Mouse (Mus musculus) C2C12 (cell line): Measurements from ENCODE around the gene Clec4a4. TPM values are rescaled to one million over a fixed set of nuclear protein-coding genes. Genes with fewer than 3 reads are reported as not detected.

Experiments used
- H3K27me3 ChIP-seq: one replicate; pipeline ENCODE4 v1.6.1; 2011; ENCODE audit not compliant: control insufficient read depth, insufficient read depth, insufficient read length
- H3K36me3 ChIP-seq: one replicate; pipeline ENCODE4 v1.6.1; 2011; ENCODE audit not compliant: control insufficient read depth, insufficient read depth
- H3K4me3 ChIP-seq: one replicate; pipeline ENCODE4 v1.5.1; 2011; ENCODE audit warnings: mild to moderate bottlenecking, control low read depth; ENCODE audit not compliant: poor library complexity, insufficient read depth, severe bottlenecking
- H3K79me2 ChIP-seq: one replicate; pipeline ENCODE4 v1.6.1; 2011; ENCODE audit not compliant: control insufficient read depth, insufficient read depth
- H3K79me3 ChIP-seq: one replicate; pipeline ENCODE4 v1.6.1; 2011; ENCODE audit warnings: low read depth, control low read depth
- H3ac ChIP-seq: one replicate; pipeline ENCODE3; 2011; ENCODE audit warnings: low read depth; ENCODE audit not compliant: control insufficient read depth, insufficient read length
- CEBPB ChIP-seq: IDR thresholded peaks from one replicate; pipeline ENCODE4 v1.6.1; 2011; ENCODE audit warnings: low read depth, mild to moderate bottlenecking, control low read depth, moderate library complexity
- CTCF ChIP-seq: IDR thresholded peaks from one replicate; pipeline ENCODE4 v1.5.1; 2011; ENCODE audit not compliant: control insufficient read depth, insufficient read depth, insufficient read length
- FOSL1 ChIP-seq: IDR thresholded peaks from one replicate; pipeline ENCODE4 v1.8.0; 2011; ENCODE audit warnings: mild to moderate bottlenecking, low read length; ENCODE audit not compliant: poor library complexity, insufficient read depth, severe bottlenecking
- MAX ChIP-seq: IDR thresholded peaks from one replicate; pipeline ENCODE4 v1.6.1; 2011; ENCODE audit warnings: mild to moderate bottlenecking, control low read depth
- MYOD1 ChIP-seq: IDR thresholded peaks from one replicate; pipeline ENCODE4 v1.6.1; 2011; ENCODE audit warnings: low read depth; ENCODE audit not compliant: control insufficient read depth, insufficient read length
- MYOG ChIP-seq: IDR thresholded peaks from one replicate; pipeline ENCODE4 v1.6.1; 2011; ENCODE audit not compliant: control insufficient read depth, insufficient read length; ENCODE audit errors: extremely low read depth
- USF1 ChIP-seq: IDR thresholded peaks from one replicate; pipeline ENCODE4 v1.6.1; 2011; ENCODE audit warnings: low read depth, mild to moderate bottlenecking, control low read depth, moderate library complexity
- polyA plus RNA-seq: library from polyadenylated mRNA; unstranded; fragments of >200 nt; fragmentation: generic; extraction: Trizol; gene quantifications from one replicate; pipeline ENCODE4 v1.2.1, GENCODE M21; 2012; ENCODE audit warnings: missing spikeins

Clec4a4 gene
- polyA plus RNA-seq, 1 experiment, result not detected

GRCm38 (mm10) chr6:123005591-123005990 is 15.4 kb downstream of the Clec4a4 start:
- Histone ChIP-seq H3K79me3 (no peaks in the 10 kb centered on the region), H3K27me3 (no peaks in the 10 kb centered on the region), H3K4me3 (no peak overlapping the region), H3K36me3 (no peaks in the 10 kb centered on the region), H3ac (no peak overlapping the region), H3K79me2 (no peaks in the 10 kb centered on the region)
- TF ChIP-seq MYOD1, result no peak
- TF ChIP-seq MAX, result no peak
- no peak for TF ChIP-seq FOSL1
- TF ChIP-seq USF1, result no peak
- TF ChIP-seq CEBPB, result no peak
- no peak for TF ChIP-seq CTCF
- no peak for TF ChIP-seq MYOG

DNA sequence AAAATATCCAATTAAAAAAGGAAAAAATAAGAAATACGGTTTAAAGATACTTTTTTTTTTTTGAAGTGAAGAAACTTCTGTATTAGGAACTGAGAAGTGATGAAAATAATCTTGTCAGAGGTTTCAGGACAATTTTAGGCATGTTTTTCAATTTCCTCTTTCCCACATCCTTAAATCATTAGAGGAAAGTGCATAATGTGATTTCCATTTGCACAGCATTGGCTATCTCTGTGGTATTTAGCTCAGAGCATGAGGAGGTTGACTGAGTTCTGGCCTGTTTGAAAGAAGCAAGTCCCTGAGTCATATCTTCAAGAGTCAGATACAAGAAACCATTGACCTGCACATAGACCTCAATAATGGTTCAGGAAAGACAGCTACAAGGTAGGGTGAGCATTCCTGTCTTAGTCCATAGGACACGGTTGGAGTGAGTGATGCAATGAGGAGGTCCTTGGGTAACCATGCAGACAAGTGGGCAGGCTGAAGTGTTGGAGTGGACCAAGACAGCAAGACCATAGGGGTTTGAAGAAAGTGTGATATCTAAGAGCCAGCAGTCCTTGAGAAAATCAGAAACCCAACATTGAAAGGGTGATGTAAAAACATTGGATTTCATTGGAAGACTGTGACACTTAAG is 59.7 kb downstream of the Clec4a4 start, which contains the start of gene Clec4b1:
TSS of gene Clec4b1 (plus strand) at position 221 of the 631 bp plus-strand sequence.
- no peaks in the 10 kb centered on the region for H3K27me3 ChIP-seq
- no peaks in the 10 kb centered on the region for H3K36me3 ChIP-seq
- H3ac ChIP-seq, result no peak within 1 kb of the TSS
- H3K79me2 ChIP-seq, result no peaks in the 10 kb centered on the region
- H3K79me3 ChIP-seq, result no peaks in the 10 kb centered on the region
- no peak within 1 kb of the TSS for H3K4me3 ChIP-seq
- TF ChIP-seq FOSL1 (no peak), USF1 (no peak), CTCF (no peak), MAX (no peak), MYOG (no peak), MYOD1 (no peak), CEBPB (no peak)

Other genes starting within 250 kb of the Clec4a4 start
- gene Slc2a3, start 188.7 kb upstream of the Clec4a4 start, polyA plus RNA-seq, result 0.66 TPM
- 6.5 TPM for gene Foxj2, start 170.5 kb upstream of the Clec4a4 start, polyA plus RNA-seq
- gene C3ar1, start 134.2 kb upstream of the Clec4a4 start, polyA plus RNA-seq, result 0.91 TPM
- gene Necap1, start 115.9 kb upstream of the Clec4a4 start, polyA plus RNA-seq, result 17.7 TPM
- gene Clec4a1, start 68.5 kb upstream of the Clec4a4 start, polyA plus RNA-seq, result not detected
- gene Clec4a3, start 37.9 kb upstream of the Clec4a4 start, polyA plus RNA-seq, result not detected
- not detected for gene Clec4b1, start 59.6 kb downstream of the Clec4a4 start, polyA plus RNA-seq
- gene Clec4a2, start 116.1 kb downstream of the Clec4a4 start, polyA plus RNA-seq, result not detected
- gene Clec4b2, start 182.5 kb downstream of the Clec4a4 start, polyA plus RNA-seq, result not detected
- not detected for gene Clec4n, start 239.5 kb downstream of the Clec4a4 start, polyA plus RNA-seq